Mouse (Mus musculus) neural tube, embryonic 12.5 days (tissue): ENCODE measurements at regions not wholly inside any gene's neighbourhood (a gene's known extent, or its start where the extent isn't known, plus 50 kb on each side); places are given as distances from the start of the nearest gene placed in this dataset.
A peak's percentile ranks its signal among the peaks of the same experiment; 100 is the strongest.

Experiments used
- ATAC-seq: fragments of 200-750 bp; cut with Nextera tagmentation; 2 replicates; pipeline ENCODE4 v1.8.0; 2017; ENCODE audit warnings: low read depth, mild to moderate bottlenecking, moderate TSS enrichment, moderate library complexity; ENCODE audit not compliant: low FRiP score
- H3K27ac ChIP-seq: fragments of 300-500 bp; sonication (generic); 2 replicates; pipeline ENCODE4 v1.5.1; 2016
- H3K27me3 ChIP-seq: fragments of 300-500 bp; sonication (generic); replicated peaks from 2 replicates; pipeline ENCODE4 v1.6.1; 2016; ENCODE audit warnings: mild to moderate bottlenecking
- H3K36me3 ChIP-seq: fragments of 300-500 bp; sonication (generic); 2 replicates; pipeline ENCODE4 v1.6.1; 2016; ENCODE audit warnings: mild to moderate bottlenecking
- H3K4me1 ChIP-seq: fragments of 300-500 bp; sonication (generic); 2 replicates; pipeline ENCODE4 v1.6.1; 2016
- H3K4me2 ChIP-seq: fragments of 300-500 bp; sonication (generic); replicated peaks from 2 replicates; pipeline ENCODE4 v1.6.1; 2016; ENCODE audit warnings: mild to moderate bottlenecking
- H3K4me3 ChIP-seq: fragments of 300-500 bp; sonication (generic); 2 replicates; pipeline ENCODE4 v1.5.1; 2016
- H3K9ac ChIP-seq: fragments of 300-500 bp; sonication (generic); 2 replicates; pipeline ENCODE4 v1.6.1; 2016; ENCODE audit warnings: mild to moderate bottlenecking
- H3K9me3 ChIP-seq: fragments of 300-500 bp; sonication (generic); 2 replicates; pipeline ENCODE4 v1.6.1; 2016; ENCODE audit warnings: mild to moderate bottlenecking
- WGBS: fragments of 180-500 bp; shearing (Covaris S2); methylation state at CpG from one replicate; pipeline ENCODE4 v1.1.7; 2016; 5-methylcytosine and 5-hydroxymethylcytosine counted together

DNA sequence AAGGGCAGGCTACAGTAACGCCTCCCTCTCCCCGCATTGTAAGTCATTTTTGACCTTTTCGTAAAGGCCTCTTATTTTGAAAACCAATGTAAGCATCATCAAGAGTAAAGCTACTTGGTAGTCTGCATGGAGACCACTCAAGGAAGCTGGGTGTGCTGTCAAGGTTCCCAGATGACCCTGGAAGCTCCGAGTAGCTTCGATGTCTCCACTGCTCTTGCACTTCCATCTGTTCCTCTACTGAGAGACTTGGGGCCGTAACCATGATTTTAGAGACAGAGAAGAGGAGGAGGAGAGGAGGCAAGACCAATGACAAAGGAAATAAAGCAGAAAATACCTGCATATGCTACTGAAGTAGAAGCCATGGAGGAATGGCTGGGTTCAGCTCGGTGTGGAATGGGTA is 256.0 kb downstream of the Gm11361 start:
- no peak overlapping the region for H3K4me3 ChIP-seq
- H3K4me2 ChIP-seq = no peak overlapping the region
- no peaks in the 10 kb centered on the region for H3K9me3 ChIP-seq
- H3K27me3 ChIP-seq = no peaks in the 10 kb centered on the region
- H3K27ac ChIP-seq = no peak overlapping the region
- no peak for ATAC-seq
- 93% methylated on average over 7 of the region's 7 CpGs for WGBS
- peaks cover 11% of the 10 kb centered on the region; the same call in 1 of the 2 replicates for H3K4me1 ChIP-seq
- no peak overlapping the region for H3K9ac ChIP-seq
- no peaks in the 10 kb centered on the region for H3K36me3 ChIP-seq

DNA sequence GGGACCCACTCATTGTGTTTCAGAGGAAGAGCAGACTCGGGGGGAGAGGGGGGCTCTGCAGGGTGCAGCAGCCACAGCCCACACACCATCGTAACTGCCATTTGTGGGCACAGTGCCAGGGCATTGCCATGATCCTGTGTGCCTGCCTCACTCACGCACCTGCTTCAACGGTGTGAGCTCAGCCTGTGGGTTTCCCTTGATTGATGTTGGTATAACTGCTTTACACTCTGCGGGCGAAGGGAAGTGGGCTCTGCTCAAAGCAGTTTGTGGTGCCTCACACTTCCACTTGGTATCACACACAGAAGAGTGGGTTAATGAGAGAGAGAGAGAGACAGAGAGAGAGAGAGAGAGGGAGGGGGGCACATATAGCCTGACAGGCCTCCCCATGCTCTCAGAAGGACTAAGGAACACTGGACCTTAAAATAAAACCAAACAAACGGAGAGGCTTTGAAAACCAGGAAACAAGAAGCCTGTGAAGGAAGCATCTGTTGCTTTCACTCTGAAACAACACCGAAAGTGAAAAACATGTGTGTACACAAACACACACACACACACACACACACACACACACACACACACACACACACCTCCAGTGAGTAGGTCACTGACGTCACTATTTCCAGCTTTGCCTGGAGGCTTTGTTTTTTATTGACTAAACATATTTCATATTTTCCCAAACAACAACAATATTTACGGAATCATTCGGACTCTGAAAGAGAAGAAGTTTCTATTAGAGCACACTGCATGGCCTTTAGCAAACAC is 255.4 kb downstream of the Gm11361 start:
- no peak overlapping the region for H3K4me3 ChIP-seq
- peak; percentile 84 for ATAC-seq
- H3K27ac ChIP-seq = no peak overlapping the region

DNA sequence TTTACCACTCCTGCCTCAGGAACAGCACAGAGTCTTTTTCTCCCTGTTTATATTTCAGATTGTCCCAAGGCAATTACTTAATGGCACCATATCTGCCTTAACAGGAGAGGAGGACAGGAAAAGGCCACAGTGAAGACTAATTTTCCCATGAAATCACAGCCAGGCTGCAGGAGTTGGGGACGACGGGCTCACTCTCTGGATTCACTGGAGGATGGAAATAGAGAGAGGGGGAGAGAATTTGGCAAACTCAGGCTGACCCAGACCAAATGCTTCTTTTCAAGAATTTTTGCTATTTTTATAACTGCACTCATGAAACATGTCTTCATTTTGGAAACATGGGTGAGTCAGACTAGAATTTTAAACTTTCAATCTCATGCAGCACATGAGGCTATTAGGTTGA is 250.9 kb downstream of the Gm11361 start:
- Histone ChIP-seq H3K27me3 (no peaks in the 10 kb centered on the region), H3K9ac (no peak overlapping the region), H3K9me3 (no peaks in the 10 kb centered on the region), H3K4me3 (no peak overlapping the region), H3K4me1 (peaks cover 8% of the 10 kb centered on the region; the same call in 1 of the 2 replicates), H3K27ac (no peak overlapping the region), H3K4me2 (no peak overlapping the region), H3K36me3 (no peaks in the 10 kb centered on the region)
- WGBS = 44% methylated on average over 2 of the region's 2 CpGs
- no peak for ATAC-seq

More for the DNA sequence above, 255.4 kb downstream of the Gm11361 start:
- Histone ChIP-seq H3K27me3 (no peaks in the 10 kb centered on the region), H3K9me3 (no peaks in the 10 kb centered on the region), H3K4me1 (peaks cover 11% of the 10 kb centered on the region; the same call in 1 of the 2 replicates), H3K4me2 (no peak overlapping the region), H3K36me3 (no peaks in the 10 kb centered on the region), H3K9ac (no peak overlapping the region)
- 60% methylated on average over 11 of the region's 11 CpGs for WGBS

- no peak overlapping the region for H3K9ac ChIP-seq
- H3K4me2 ChIP-seq = no peak overlapping the region
- H3K27ac ChIP-seq = no peak overlapping the region
- no peaks in the 10 kb centered on the region for H3K9me3 ChIP-seq
- no peak overlapping the region for H3K4me3 ChIP-seq
- 73% methylated on average over 5 of the region's 5 CpGs for whole genome bisulfite sequencing
- H3K27me3 ChIP-seq = no peaks in the 10 kb centered on the region
- H3K4me1 ChIP-seq = peaks cover 6% of the 10 kb centered on the region; the same call in 1 of the 2 replicates
- no peaks in the 10 kb centered on the region for H3K36me3 ChIP-seq
- ATAC-seq = no peak
Observed at GRCm38 (mm10) chr13:28507783-28508182, 250.5 kb downstream of the Gm11361 start.

DNA sequence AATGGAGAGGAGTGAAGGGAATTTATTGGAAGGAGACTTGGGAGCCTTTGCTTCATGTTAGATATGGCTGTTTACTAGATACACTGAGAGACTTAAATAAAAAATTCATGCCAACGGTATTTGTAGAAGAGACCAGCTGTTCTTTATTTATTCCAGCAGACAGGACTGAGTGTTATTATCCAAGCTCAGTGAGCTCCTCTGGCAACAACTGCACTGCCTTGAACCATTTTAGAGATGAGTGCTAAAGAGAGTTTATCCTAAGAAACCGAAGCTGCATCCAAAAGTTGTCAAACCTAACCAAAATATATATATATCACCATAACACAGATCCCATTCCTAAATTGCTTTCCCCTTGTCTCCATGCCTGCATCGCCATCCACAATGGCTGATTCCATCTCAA is 247.0 kb downstream of the Gm11361 start:
- 87% methylated on average over 3 of the region's 3 CpGs for WGBS
- no peaks in the 10 kb centered on the region for H3K9me3 ChIP-seq
- H3K27ac ChIP-seq = no peak overlapping the region
- H3K9ac ChIP-seq = no peak overlapping the region
- no peak for ATAC-seq
- H3K4me3 ChIP-seq = no peak overlapping the region
- H3K4me1 ChIP-seq = no peaks in the 10 kb centered on the region
- H3K36me3 ChIP-seq = no peaks in the 10 kb centered on the region
- H3K4me2 ChIP-seq = no peak overlapping the region
- H3K27me3 ChIP-seq = no peaks in the 10 kb centered on the region

- Histone ChIP-seq H3K36me3 (no peaks in the 10 kb centered on the region), H3K27ac (no peak overlapping the region), H3K4me1 (no peaks in the 10 kb centered on the region), H3K9me3 (no peaks in the 10 kb centered on the region), H3K9ac (no peak overlapping the region), H3K4me2 (no peak overlapping the region), H3K27me3 (no peaks in the 10 kb centered on the region), H3K4me3 (no peak overlapping the region)
- 69% methylated on average over 2 of the region's 2 CpGs for WGBS
- no peak for ATAC-seq
Observed at GRCm38 (mm10) chr13:28502171-28502570, 244.8 kb downstream of the Gm11361 start.

GRCm38 (mm10) chr13:28500697-28501096 is 243.4 kb downstream of the Gm11361 start:
- Histone ChIP-seq H3K4me2 (no peak overlapping the region), H3K36me3 (no peaks in the 10 kb centered on the region), H3K27me3 (no peaks in the 10 kb centered on the region), H3K27ac (no peak overlapping the region), H3K4me1 (no peaks in the 10 kb centered on the region), H3K4me3 (no peak overlapping the region), H3K9ac (no peak overlapping the region), H3K9me3 (no peaks in the 10 kb centered on the region)
- no peak for ATAC-seq
- 92% methylated on average over 6 of the region's 6 CpGs for WGBS

- H3K27ac ChIP-seq = no peak overlapping the region
- H3K9ac ChIP-seq = no peak overlapping the region
- no peaks in the 10 kb centered on the region for H3K9me3 ChIP-seq
- no peaks in the 10 kb centered on the region for H3K27me3 ChIP-seq
- no peak for ATAC-seq
- no peaks in the 10 kb centered on the region for H3K36me3 ChIP-seq
- WGBS = 94% methylated on average over 4 of the region's 4 CpGs
- H3K4me3 ChIP-seq = no peak overlapping the region
- no peaks in the 10 kb centered on the region for H3K4me1 ChIP-seq
- no peak overlapping the region for H3K4me2 ChIP-seq
Observed at GRCm38 (mm10) chr13:28497483-28497882, 240.2 kb downstream of the Gm11361 start.

DNA sequence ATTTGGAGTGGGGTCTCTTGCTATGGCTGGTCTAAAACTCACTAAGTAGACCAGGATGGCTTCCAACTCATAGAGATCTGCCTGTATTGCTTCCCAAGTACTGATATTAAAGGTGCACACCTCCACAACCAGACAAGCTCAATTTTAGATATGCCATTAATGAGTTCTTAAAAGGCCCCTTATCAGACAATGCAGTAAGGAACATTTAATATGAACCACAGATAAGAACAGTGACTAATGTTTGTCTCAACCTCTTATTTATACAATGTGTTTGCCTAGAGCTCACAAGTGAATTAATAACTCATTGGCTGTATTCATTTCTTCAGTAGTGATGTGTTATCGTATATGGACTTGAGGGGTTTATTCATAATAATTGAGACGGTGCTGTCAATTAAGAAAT is 234.7 kb downstream of the Gm11361 start:
- no peak for ATAC-seq
- 92% methylated on average over 2 of the region's 2 CpGs for WGBS

DNA sequence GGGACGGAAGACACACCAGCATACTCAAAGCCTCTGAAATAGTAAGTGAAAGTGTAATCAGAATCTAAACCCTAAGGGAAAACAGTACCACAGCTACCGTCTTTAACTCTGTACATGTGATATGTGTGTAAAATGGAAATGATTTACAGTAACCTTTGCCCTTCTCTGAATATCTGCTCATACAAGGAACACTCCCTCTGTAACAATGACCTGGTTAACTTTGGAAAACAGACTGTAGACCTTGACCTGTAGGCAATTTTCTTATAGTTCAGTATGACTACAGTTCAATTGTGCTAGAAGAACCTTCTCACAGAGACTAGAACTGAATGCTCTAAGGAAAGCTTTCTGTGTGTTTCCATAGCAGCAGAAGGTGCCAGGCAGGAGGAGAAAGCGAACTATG is 226.4 kb downstream of the Gm11361 start:
- no peak overlapping the region for H3K4me2 ChIP-seq
- H3K27me3 ChIP-seq = no peaks in the 10 kb centered on the region
- H3K27ac ChIP-seq = no peak overlapping the region
- ATAC-seq = no peak
- 69% methylated on average over 3 of the region's 3 CpGs for WGBS
- H3K9me3 ChIP-seq = no peaks in the 10 kb centered on the region
- H3K4me1 ChIP-seq = 0 out of 2 replicates have a peak, but pooled peaks cover 5% of the 10 kb centered on the region
- no peak overlapping the region for H3K9ac ChIP-seq
- H3K36me3 ChIP-seq = no peaks in the 10 kb centered on the region
- no peak overlapping the region for H3K4me3 ChIP-seq

More for the DNA sequence above, 234.7 kb downstream of the Gm11361 start:
- no peak overlapping the region for H3K4me2 ChIP-seq
- no peak overlapping the region for H3K9ac ChIP-seq
- no peaks in the 10 kb centered on the region for H3K9me3 ChIP-seq
- H3K27ac ChIP-seq = no peak overlapping the region
- no peaks in the 10 kb centered on the region for H3K27me3 ChIP-seq
- no peaks in the 10 kb centered on the region for H3K4me1 ChIP-seq
- H3K4me3 ChIP-seq = no peak overlapping the region
- no peaks in the 10 kb centered on the region for H3K36me3 ChIP-seq

GRCm38 (mm10) chr13:28481224-28481965 is 224.1 kb downstream of the Gm11361 start:
- Histone ChIP-seq H3K4me2 (no peak overlapping the region), H3K4me1 (0 out of 2 replicates have a peak, but pooled peaks cover 5% of the 10 kb centered on the region), H3K36me3 (peaks cover 3% of the 10 kb centered on the region; the same call in 1 of the 2 replicates), H3K27me3 (no peaks in the 10 kb centered on the region), H3K9ac (no peak overlapping the region), H3K9me3 (no peaks in the 10 kb centered on the region), H3K27ac (no peak overlapping the region), H3K4me3 (no peak overlapping the region)
- 49% methylated on average over 7 of the region's 7 CpGs for WGBS
- peak; percentile 77 for ATAC-seq

DNA sequence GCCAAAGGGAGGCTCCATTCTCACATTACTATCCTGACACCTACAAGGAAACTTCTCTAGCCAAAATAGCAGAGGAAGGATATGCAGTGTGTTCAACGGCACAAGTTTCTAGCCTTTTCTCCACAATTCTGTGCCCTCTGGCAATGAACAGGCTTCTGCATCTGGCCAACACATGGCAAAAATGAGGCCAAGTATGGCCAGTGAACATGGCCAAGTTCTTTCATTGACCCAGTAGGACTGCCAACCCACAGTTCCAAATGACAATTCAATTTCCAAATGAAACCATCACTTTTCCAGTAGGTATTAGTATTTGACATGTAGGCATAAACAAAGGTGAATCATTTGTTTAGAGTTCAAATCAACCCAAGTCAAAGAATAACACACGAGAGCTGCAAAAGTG is 208.8 kb downstream of the Gm11361 start:
- H3K9me3 ChIP-seq = no peaks in the 10 kb centered on the region
- H3K4me1 ChIP-seq = no peaks in the 10 kb centered on the region
- no peak overlapping the region for H3K27ac ChIP-seq
- no peaks in the 10 kb centered on the region for H3K36me3 ChIP-seq
- ATAC-seq = no peak
- no peak overlapping the region for H3K4me2 ChIP-seq
- no peak overlapping the region for H3K9ac ChIP-seq
- no peak overlapping the region for H3K4me3 ChIP-seq
- H3K27me3 ChIP-seq = no peaks in the 10 kb centered on the region
- 92% methylated on average over 2 of the region's 2 CpGs for WGBS
